Mouse (Mus musculus) left cerebral cortex, adult 18-20 months (tissue): Measurements from ENCODE around the gene Btrc. TPM values are rescaled to one million over a fixed set of nuclear protein-coding genes. Genes with fewer than 3 reads are reported as not detected.

Source experiments
- DNase-seq, 2 experiments: peaks; one replicate each; pipeline ENCODE4 v3.0.0; 2021 to 2022; ENCODE audit warnings: low spot score in 2 of 2, mixed read lengths in 1 of 2
- total RNA-seq, 2 experiments: library from RNA; stranded (reverse); gene quantifications; 2 replicates each; pipeline ENCODE4 v1.2.3; 2021

Btrc gene
- total RNA-seq, 2 experiments from 2014 or later, result 108 to 117 TPM

DNA sequence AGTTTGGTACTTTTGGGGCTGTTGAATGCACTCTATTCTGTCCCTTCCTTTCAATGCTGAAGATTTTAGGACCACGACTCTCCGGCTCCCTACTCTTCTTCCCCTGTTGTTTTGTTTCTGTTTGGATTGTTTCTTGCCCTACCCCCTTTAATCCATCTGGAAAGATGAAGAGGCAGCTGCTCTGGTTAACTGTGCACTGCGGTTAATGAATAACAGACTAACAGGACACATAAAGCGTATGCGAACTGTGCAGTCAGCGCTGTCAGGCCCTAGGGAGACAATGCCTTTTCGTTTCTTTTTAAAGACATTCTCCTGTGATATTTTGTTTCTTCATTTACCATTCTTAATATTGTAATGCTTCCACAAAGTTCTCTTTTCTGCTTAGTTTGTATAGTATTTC, 58.7 kb downstream of the Btrc start:
- no peak for DNase-seq

DNA sequence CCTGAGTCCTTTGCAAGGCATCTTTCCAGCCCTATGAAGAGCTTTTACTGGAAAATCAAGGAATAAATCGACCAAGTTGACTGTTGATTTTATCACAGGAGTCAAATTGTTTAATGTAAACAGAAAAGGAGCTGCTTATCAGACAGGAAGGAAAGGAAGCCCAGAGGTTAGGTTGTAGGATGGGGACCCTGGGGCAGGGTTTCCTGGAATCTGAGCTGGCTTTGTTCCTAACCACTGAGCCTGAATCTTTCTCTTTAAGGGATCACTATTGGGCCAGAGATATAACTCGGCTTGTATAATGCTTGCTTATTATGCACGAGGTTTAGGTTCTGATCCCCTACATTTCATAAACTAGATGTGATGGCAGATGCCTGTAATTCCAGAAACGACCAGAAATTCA, 64.6 kb downstream of the Btrc start:
- no peak for DNase-seq

DNA sequence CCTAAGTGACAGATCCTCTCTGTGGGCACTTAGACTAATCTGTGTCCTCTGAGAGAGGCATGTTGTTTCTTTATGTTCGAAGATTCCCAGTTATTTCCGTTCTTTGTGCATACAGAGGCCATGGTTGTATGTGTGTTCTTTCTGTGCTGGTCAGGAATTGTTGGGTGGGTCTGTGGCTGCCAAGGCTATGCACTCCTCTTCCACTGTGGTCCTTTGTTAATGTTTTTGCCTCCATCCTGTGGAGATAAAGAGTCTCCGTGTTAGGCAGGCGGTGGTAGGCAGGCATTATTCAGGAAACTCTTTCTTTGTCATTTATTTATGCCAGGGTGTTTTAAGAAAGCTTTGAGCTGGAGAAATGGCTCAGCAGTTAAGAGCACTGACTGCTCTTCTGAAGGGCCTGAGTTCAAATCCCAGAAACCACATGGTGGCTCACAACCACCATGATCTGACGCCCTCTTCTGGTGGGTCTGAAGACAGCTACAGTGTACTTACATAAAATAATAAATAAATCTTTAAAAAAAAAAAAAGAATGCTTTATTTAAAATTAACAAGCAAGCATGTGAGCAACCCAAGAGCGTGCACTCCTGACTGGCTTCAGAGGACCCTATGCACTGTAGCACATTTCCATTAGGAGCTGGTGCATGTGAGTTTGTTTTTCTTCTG, 67.6 kb downstream of the Btrc start:
- DNase-seq, result no peak

DNA sequence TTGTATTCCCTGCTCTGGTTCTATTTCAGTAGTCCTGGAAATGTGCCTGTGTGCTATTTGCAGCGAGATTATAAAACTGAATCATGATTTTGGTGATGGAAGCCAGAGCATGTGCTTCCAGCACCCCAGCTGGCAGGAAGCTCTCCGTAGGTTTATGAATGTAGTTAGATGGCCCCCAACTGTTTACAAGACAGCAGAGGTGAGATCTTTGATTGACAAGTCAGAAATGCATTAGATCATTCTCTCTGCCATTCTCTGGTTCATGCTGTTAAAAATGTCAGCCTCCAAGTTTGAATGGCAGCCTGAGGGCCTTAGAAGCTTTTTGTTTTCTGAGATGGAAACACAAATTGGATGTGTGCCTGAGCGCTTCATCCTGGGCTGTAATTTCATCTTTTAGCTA, 68.8 kb downstream of the Btrc start:
- DNase-seq, result peak; percentile 63 to 68

DNA sequence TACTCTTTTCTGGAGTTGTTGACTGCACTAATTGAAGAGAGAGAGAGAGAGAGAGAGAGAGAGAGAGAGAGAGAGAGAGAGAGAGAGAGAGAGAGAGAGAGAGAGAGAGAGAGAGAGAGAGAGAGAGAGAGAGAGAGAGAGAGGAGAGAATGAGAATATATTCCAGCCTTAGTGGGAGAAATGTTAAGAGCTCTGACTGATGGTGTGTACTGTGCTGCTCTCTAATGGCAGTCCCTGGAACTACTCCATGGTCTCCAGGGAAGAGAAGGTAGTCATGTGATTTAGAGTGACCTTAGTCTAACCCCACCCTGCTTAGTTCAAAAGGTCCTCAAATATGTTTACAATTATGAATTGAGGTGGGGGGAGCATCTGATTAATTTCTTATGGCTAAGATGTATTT, 72.5 kb downstream of the Btrc start:
- DNase-seq, result peak; percentile 73 to 77

DNA sequence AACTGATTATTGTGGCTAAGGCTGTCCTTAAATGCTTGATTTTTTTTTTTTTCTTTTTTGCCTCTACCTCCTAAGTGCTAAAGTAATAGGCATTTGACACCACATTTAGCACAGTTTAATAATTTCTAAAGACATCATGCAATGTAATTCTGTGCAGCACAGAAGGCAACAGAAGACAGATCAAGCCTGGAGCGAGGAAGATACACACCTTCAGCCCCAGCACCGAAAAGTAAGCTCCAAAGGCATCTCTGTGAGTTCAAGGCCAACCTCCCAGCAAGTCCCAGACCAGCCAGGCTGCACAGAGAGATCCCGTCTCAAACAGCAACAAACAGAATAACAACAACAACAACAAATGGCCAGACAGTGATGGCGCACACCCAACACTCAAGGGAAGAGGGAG, 73.6 kb downstream of the Btrc start:
- DNase-seq, result no peak

DNA sequence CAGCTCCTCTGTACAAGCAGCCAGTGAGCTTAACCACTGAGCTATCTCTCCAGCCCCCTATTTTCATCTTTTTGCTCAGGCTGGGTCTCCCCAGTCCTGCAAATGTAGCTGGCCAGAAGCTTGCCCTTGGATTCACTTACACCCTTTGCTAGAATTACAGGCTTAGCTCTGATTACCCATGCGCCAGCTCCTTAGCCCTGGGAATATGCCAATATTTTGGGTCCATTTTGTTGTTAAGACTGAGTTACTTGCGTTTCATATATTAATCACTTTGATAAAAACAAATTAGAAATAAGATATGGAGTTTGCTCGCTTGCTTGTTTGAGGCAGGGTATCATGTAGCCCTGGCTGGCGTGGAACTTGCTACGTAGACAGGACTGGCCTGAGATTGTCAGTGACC, 74.7 kb downstream of the Btrc start:
- DNase-seq, result no peak

- DNase-seq, result no peak
These were observed 75.7 kb downstream of the Btrc start for GRCm38 (mm10) chr19:45438928-45439846.

GRCm38 (mm10) chr19:45440554-45441175, 77.1 kb downstream of the Btrc start:
- DNase-seq, result no peak

- no peak for DNase-seq
These were observed 78.2 kb downstream of the Btrc start for GRCm38 (mm10) chr19:45441717-45442116.

GRCm38 (mm10) chr19:45445253-45445933, 81.9 kb downstream of the Btrc start:
- DNase-seq, result no peak

DNA sequence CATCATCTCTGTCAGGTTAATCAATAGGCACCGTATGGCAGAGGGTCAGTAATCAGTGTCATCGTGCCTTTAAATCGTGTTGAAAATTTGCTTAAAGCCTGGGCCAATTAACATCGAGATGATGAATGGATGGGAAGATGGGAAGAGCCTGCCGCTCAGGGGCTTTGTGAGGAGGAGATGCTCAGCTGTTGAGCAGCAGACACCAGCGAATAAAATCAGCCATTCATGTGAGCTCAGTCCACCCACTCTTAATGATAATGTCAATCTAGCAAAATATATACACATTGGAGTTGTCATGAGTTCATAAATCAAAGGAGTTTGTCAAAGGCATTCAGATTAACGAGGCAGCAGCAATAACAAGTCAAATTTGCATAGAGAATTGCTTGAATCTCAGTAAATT, 83.1 kb downstream of the Btrc start:
- DNase-seq, result no peak

- DNase-seq, result no peak
These were observed 83.7 kb downstream of the Btrc start for GRCm38 (mm10) chr19:45447222-45447621.

- no peak for DNase-seq
These were observed 84.4 kb downstream of the Btrc start for GRCm38 (mm10) chr19:45447886-45448285.

GRCm38 (mm10) chr19:45454391-45454790, 90.9 kb downstream of the Btrc start:
- DNase-seq, result no peak

DNA sequence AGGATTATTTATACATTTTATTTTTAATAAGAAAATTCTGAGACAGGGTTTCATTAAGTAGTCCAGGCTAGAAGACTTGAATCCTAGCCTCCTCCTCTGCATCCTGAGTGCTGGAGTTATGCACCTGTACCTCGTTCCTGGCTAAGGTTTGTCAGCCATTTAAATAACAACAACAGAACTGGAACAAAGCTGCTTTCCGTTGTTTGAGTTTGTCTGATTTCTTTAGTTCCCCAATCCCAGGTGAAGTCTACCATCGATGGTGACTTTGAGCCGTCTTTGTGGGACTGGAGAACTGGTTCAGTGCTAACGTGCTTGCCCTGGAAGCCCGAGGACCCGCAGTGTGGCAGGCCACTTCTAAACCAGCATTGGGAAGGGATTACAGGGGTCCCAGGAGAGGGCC, 93.4 kb downstream of the Btrc start:
- no peak for DNase-seq

GRCm38 (mm10) chr19:45458702-45459101, 95.2 kb downstream of the Btrc start:
- no peak for DNase-seq

GRCm38 (mm10) chr19:45459931-45460665, 96.6 kb downstream of the Btrc start:
- DNase-seq, result no peak

GRCm38 (mm10) chr19:45460749-45461736, 97.5 kb downstream of the Btrc start:
- DNase-seq, result no peak

- DNase-seq, result no peak
These were observed 106.2 kb downstream of the Btrc start for GRCm38 (mm10) chr19:45469760-45470159.
